Mouse (Mus musculus) brain, embryonic 14.5 days (tissue): ENCODE measurements at regions not wholly inside any gene's neighbourhood (a gene's known extent, or its start where the extent isn't known, plus 50 kb on each side); places are given as distances from the start of the nearest gene placed in this dataset.

ENCODE experiments used
- DNase-seq: peaks from one replicate; pipeline ENCODE4 v3.0.0-alpha.2; 2011; ENCODE audit warnings: low read depth
- CTCF ChIP-seq: fragments of 200-500 bp; IDR thresholded peaks from 2 replicates; pipeline ENCODE4 v1.5.1; 2012; ENCODE audit warnings: inconsistent platforms, mild to moderate bottlenecking, moderate library complexity, borderline replicate concordance; ENCODE audit not compliant: insufficient read depth, insufficient read length; ENCODE audit errors: extremely low read depth
- POLR2A ChIP-seq: fragments of 200-500 bp; IDR thresholded peaks from 2 replicates; pipeline ENCODE4 v1.6.1; 2012; ENCODE audit warnings: mild to moderate bottlenecking, inconsistent platforms, borderline replicate concordance; ENCODE audit not compliant: poor library complexity, insufficient read depth, insufficient read length, severe bottlenecking; ENCODE audit errors: extremely low read depth

GRCm38 (mm10) chr3:149170191-149170590, 179.8 kb upstream of the Adgrl2 start:
- no peak for DNase-seq
- TF ChIP-seq POLR2A = no peak
- no peak for TF ChIP-seq CTCF

GRCm38 (mm10) chr3:149169442-149169841, 179.1 kb upstream of the Adgrl2 start:
- TF ChIP-seq CTCF (no peak), POLR2A (no peak)

GRCm38 (mm10) chr3:149167997-149168396, 177.6 kb upstream of the Adgrl2 start:
- TF ChIP-seq CTCF (no peak), POLR2A (no peak)
- DNase-seq = no peak

More at GRCm38 (mm10) chr3:149169442-149169841, 179.1 kb upstream of the Adgrl2 start:
- DNase-seq = no peak

- TF ChIP-seq POLR2A = no peak
- TF ChIP-seq CTCF = no peak
- DNase-seq = no peak
These were observed 174.4 kb upstream of the Adgrl2 start for GRCm38 (mm10) chr3:149164804-149165203.

- no peak for DNase-seq
- TF ChIP-seq CTCF (no peak), POLR2A (no peak)
These were observed 173.2 kb upstream of the Adgrl2 start for GRCm38 (mm10) chr3:149163591-149163990.

GRCm38 (mm10) chr3:149160833-149161232, 170.5 kb upstream of the Adgrl2 start:
- DNase-seq = no peak
- TF ChIP-seq CTCF (no peak), POLR2A (no peak)

GRCm38 (mm10) chr3:149157381-149157780, 167.0 kb upstream of the Adgrl2 start:
- TF ChIP-seq CTCF (no peak), POLR2A (no peak)

GRCm38 (mm10) chr3:149152312-149152711, 162.0 kb upstream of the Adgrl2 start:
- no peak for TF ChIP-seq POLR2A
- TF ChIP-seq CTCF = no peak

More at GRCm38 (mm10) chr3:149157381-149157780, 167.0 kb upstream of the Adgrl2 start:
- no peak for DNase-seq

GRCm38 (mm10) chr3:149150796-149151195, 160.4 kb upstream of the Adgrl2 start:
- no peak for DNase-seq
- TF ChIP-seq POLR2A = no peak
- TF ChIP-seq CTCF = no peak

More at GRCm38 (mm10) chr3:149152312-149152711, 162.0 kb upstream of the Adgrl2 start:
- no peak for DNase-seq

- no peak for TF ChIP-seq POLR2A
- no peak for DNase-seq
These were observed 158.3 kb upstream of the Adgrl2 start for GRCm38 (mm10) chr3:149148608-149149007.

- TF ChIP-seq CTCF (no peak), POLR2A (no peak)
- DNase-seq = no peak
These were observed 157.6 kb upstream of the Adgrl2 start for GRCm38 (mm10) chr3:149147916-149148315.

GRCm38 (mm10) chr3:149146673-149147072, 156.3 kb upstream of the Adgrl2 start:
- TF ChIP-seq POLR2A = no peak
- TF ChIP-seq CTCF = no peak
- no peak for DNase-seq

GRCm38 (mm10) chr3:149140461-149140860, 150.1 kb upstream of the Adgrl2 start:
- no peak for DNase-seq
- no peak for TF ChIP-seq POLR2A
- no peak for TF ChIP-seq CTCF
